In genomic region chr3:69494233-69495010, GRCm38 (mm10) we compare ENCODE assay signal across 29 mouse cellular contexts.
A peak's percentile ranks its signal among the peaks of the same experiment; 100 is the strongest.
DNase-seq lines count a peak whose midpoint lies in the region; ATAC-seq lines count a peak whose summit lies in the region.
"Had no signal": no experiment of that assay in that cellular context is flagged by ENCODE, and none has a peak within 500 bp of the region (broad histone marks: within the 10 kb centered on the region; RNA-seq: fewer than 3 reads in every experiment).

No protein-coding gene starts in this region.

- no peak overlapping the region for H3K4me2 ChIP-seq in forebrain, embryonic 13.5 days
- H3K4me2 ChIP-seq in forebrain, embryonic 12.5 days, result no peak overlapping the region
- no peak overlapping the region for H3K4me2 ChIP-seq in hindbrain, embryonic 15.5 days
- no peak overlapping the region for H3K4me2 ChIP-seq in midbrain, embryonic 16.5 days (ENCODE audit: low read length)
- no peak overlapping the region for H3K4me2 ChIP-seq in midbrain, embryonic 11.5 days
- H3K4me2 ChIP-seq in neural tube, embryonic 14.5 days (ENCODE audit: low read depth, low read length), result no peak overlapping the region
- H3K4me2 ChIP-seq: embryonic facial prominence, embryonic 12.5 days; limb, embryonic 15.5 days; midbrain, embryonic 13.5 days had no signal

- DNase-seq in hindbrain, embryonic 10.5 days (ENCODE audit: low spot score), result no peak
- no peak for DNase-seq in midbrain, embryonic 11.5 days (ENCODE audit: low spot score, missing footprints)
- no peak for DNase-seq in kidney, postnatal 36 days
- DNase-seq: adrenal gland, adult 8-10 months; cerebellum, adult 11-12 months; cerebellum, adult 9-11 months; embryo, embryonic 11 days; gastrocnemius, postnatal 14 days; heart, postnatal 14 days; kidney, adult 9 months; kidney, postnatal 14 days; lung, postnatal 36 days; right cerebral cortex, postnatal 25 days; spleen, adult 18-20 months; thymus, postnatal 14 days had no signal

- no peaks in the 10 kb centered on the region for H3K36me3 ChIP-seq in forebrain, embryonic 13.5 days (ENCODE audit: poor library complexity, severe bottlenecking)
- no peaks in the 10 kb centered on the region for H3K36me3 ChIP-seq in forebrain, embryonic 12.5 days (replicated peaks)
- no peaks in the 10 kb centered on the region for H3K36me3 ChIP-seq in hindbrain, embryonic 15.5 days
- peaks cover 2% of the 10 kb centered on the region; the same call in 1 of the 2 replicates for H3K36me3 ChIP-seq in hindbrain, embryonic 10.5 days
- no peaks in the 10 kb centered on the region for H3K36me3 ChIP-seq in midbrain, embryonic 16.5 days (ENCODE audit: control insufficient read depth, insufficient read depth, low read length)
- no peaks in the 10 kb centered on the region for H3K36me3 ChIP-seq in midbrain, embryonic 11.5 days (ENCODE audit: control insufficient read depth, insufficient read depth, low read length)
- no peaks in the 10 kb centered on the region for H3K36me3 ChIP-seq in neural tube, embryonic 14.5 days (ENCODE audit: control insufficient read depth, insufficient read depth, low read length)
- H3K36me3 ChIP-seq: embryonic facial prominence, embryonic 12.5 days; limb, embryonic 10.5 days; limb, embryonic 15.5 days; midbrain, embryonic 13.5 days had no signal

- no peaks in the 10 kb centered on the region for H3K9me3 ChIP-seq in forebrain, embryonic 13.5 days (replicated peaks)
- H3K9me3 ChIP-seq in forebrain, embryonic 12.5 days, result no peaks in the 10 kb centered on the region
- H3K9me3 ChIP-seq in hindbrain, embryonic 15.5 days, result no peaks in the 10 kb centered on the region
- no peaks in the 10 kb centered on the region for H3K9me3 ChIP-seq in hindbrain, embryonic 10.5 days
- no peaks in the 10 kb centered on the region for H3K9me3 ChIP-seq in midbrain, embryonic 16.5 days (replicated peaks; ENCODE audit: control insufficient read depth, low read length, poor library complexity, severe bottlenecking)
- no peaks in the 10 kb centered on the region for H3K9me3 ChIP-seq in midbrain, embryonic 11.5 days (ENCODE audit: control insufficient read depth, low read length)
- no peaks in the 10 kb centered on the region for H3K9me3 ChIP-seq in neural tube, embryonic 14.5 days (ENCODE audit: control insufficient read depth, low read length)
- H3K9me3 ChIP-seq: embryonic facial prominence, embryonic 12.5 days; G1E; limb, embryonic 10.5 days; limb, embryonic 15.5 days; midbrain, embryonic 13.5 days had no signal

- H3K4me3 ChIP-seq in forebrain, embryonic 13.5 days, result no peak overlapping the region
- H3K4me3 ChIP-seq in forebrain, embryonic 12.5 days (replicated peaks), result no peak overlapping the region
- H3K4me3 ChIP-seq in hindbrain, embryonic 15.5 days, result no peak overlapping the region
- no peak overlapping the region for H3K4me3 ChIP-seq in hindbrain, embryonic 10.5 days
- H3K4me3 ChIP-seq in midbrain, embryonic 16.5 days (ENCODE audit: low read depth, low read length), result no peak overlapping the region
- H3K4me3 ChIP-seq in midbrain, embryonic 11.5 days (ENCODE audit: low read depth, low read length), result no peak overlapping the region
- H3K4me3 ChIP-seq in neural tube, embryonic 14.5 days (ENCODE audit: low read depth, low read length), result no peak overlapping the region
- H3K4me3 ChIP-seq: embryonic facial prominence, embryonic 12.5 days; limb, embryonic 10.5 days; limb, embryonic 15.5 days; midbrain, embryonic 13.5 days; myocyte had no signal

- no peak overlapping the region for H3K9ac ChIP-seq in forebrain, embryonic 13.5 days
- no peak overlapping the region for H3K9ac ChIP-seq in forebrain, embryonic 12.5 days
- H3K9ac ChIP-seq in hindbrain, embryonic 15.5 days, result no peak overlapping the region
- H3K9ac ChIP-seq in midbrain, embryonic 16.5 days (ENCODE audit: low read depth, low read length), result no peak overlapping the region
- H3K9ac ChIP-seq in midbrain, embryonic 11.5 days (ENCODE audit: low read length), result no peak overlapping the region
- no peak overlapping the region for H3K9ac ChIP-seq in neural tube, embryonic 14.5 days (replicated peaks; ENCODE audit: low read depth, low read length)
- H3K9ac ChIP-seq: embryonic facial prominence, embryonic 12.5 days; limb, embryonic 15.5 days; liver, embryonic 14.5 days; midbrain, embryonic 13.5 days had no signal

- peaks cover 16% of the 10 kb centered on the region for H3K4me1 ChIP-seq in forebrain, embryonic 13.5 days
- H3K4me1 ChIP-seq in forebrain, embryonic 12.5 days, result peaks cover 3% of the 10 kb centered on the region; the same call in 1 of the 2 replicates
- H3K4me1 ChIP-seq in hindbrain, embryonic 15.5 days (replicated peaks), result peaks cover 17% of the 10 kb centered on the region
- H3K4me1 ChIP-seq in hindbrain, embryonic 10.5 days (replicated peaks), result no peaks in the 10 kb centered on the region
- 0 out of 2 replicates have a peak, but pooled peaks cover 4% of the 10 kb centered on the region for H3K4me1 ChIP-seq in midbrain, embryonic 16.5 days (ENCODE audit: control insufficient read depth, insufficient read depth, low read length)
- no peaks in the 10 kb centered on the region for H3K4me1 ChIP-seq in midbrain, embryonic 11.5 days (ENCODE audit: control insufficient read depth, insufficient read depth, low read length)
- H3K4me1 ChIP-seq in neural tube, embryonic 14.5 days (ENCODE audit: control insufficient read depth, insufficient read depth, low read length), result no peaks in the 10 kb centered on the region
- H3K4me1 ChIP-seq: embryonic facial prominence, embryonic 12.5 days had no signal

- 60% methylated on average over 4 of the region's 4 CpGs for WGBS in forebrain, embryonic 13.5 days
- WGBS in forebrain, embryonic 12.5 days, result 61% methylated on average over 4 of the region's 4 CpGs
- WGBS in hindbrain, embryonic 15.5 days, result 54% methylated on average over 4 of the region's 4 CpGs
- 79% methylated on average over 4 of the region's 4 CpGs for WGBS in hindbrain, embryonic 10.5 days
- WGBS in midbrain, embryonic 16.5 days, result 48% methylated on average over 4 of the region's 4 CpGs
- WGBS in midbrain, embryonic 11.5 days, result 79% methylated on average over 4 of the region's 4 CpGs
- WGBS in neural tube, embryonic 14.5 days, result 47% methylated on average over 4 of the region's 4 CpGs

- peak; percentile 76 for ATAC-seq in forebrain, embryonic 13.5 days
- no peak for ATAC-seq in forebrain, embryonic 12.5 days (ENCODE audit: low FRiP score)
- no peak for ATAC-seq in hindbrain, embryonic 15.5 days (ENCODE audit: low FRiP score, low read depth)
- peak; percentile 59; the same call in 1 of the 2 replicates for ATAC-seq in midbrain, embryonic 16.5 days
- no peak for ATAC-seq in midbrain, embryonic 11.5 days (ENCODE audit: low FRiP score)
- ATAC-seq in neural tube, embryonic 14.5 days (ENCODE audit: low read depth), result peak; percentile 26; the same call in 1 of the 2 replicates
- ATAC-seq: intestine, postnatal 0 days; midbrain, embryonic 13.5 days had no signal

- H3K27ac ChIP-seq in forebrain, embryonic 13.5 days, result peak overlapping the region; percentile 28; the same call in 1 of the 2 replicates
- no peak overlapping the region for H3K27ac ChIP-seq in forebrain, embryonic 12.5 days
- peak overlapping the region; percentile 30; the same call in 1 of the 2 replicates for H3K27ac ChIP-seq in hindbrain, embryonic 15.5 days (replicated peaks)
- no peak overlapping the region for H3K27ac ChIP-seq in hindbrain, embryonic 10.5 days
- H3K27ac ChIP-seq in midbrain, embryonic 16.5 days (ENCODE audit: low read length), result no peak overlapping the region
- H3K27ac ChIP-seq in midbrain, embryonic 11.5 days (ENCODE audit: low read depth, low read length), result no peak overlapping the region
- H3K27ac ChIP-seq in neural tube, embryonic 14.5 days (ENCODE audit: low read depth, low read length), result no peak overlapping the region
- H3K27ac ChIP-seq: embryonic facial prominence, embryonic 12.5 days; limb, embryonic 10.5 days; limb, embryonic 15.5 days; liver, embryonic 14.5 days; midbrain, embryonic 13.5 days had no signal

- no peaks in the 10 kb centered on the region for H3K27me3 ChIP-seq in forebrain, embryonic 13.5 days
- H3K27me3 ChIP-seq in forebrain, embryonic 12.5 days, result no peaks in the 10 kb centered on the region
- H3K27me3 ChIP-seq in hindbrain, embryonic 15.5 days, result no peaks in the 10 kb centered on the region
- no peaks in the 10 kb centered on the region for H3K27me3 ChIP-seq in hindbrain, embryonic 10.5 days (ENCODE audit: insufficient read depth, poor library complexity, severe bottlenecking)
- no peaks in the 10 kb centered on the region for H3K27me3 ChIP-seq in midbrain, embryonic 16.5 days (ENCODE audit: control insufficient read depth, insufficient read depth, low read depth, low read length)
- H3K27me3 ChIP-seq in midbrain, embryonic 11.5 days (ENCODE audit: control insufficient read depth, insufficient read depth, low read length), result no peaks in the 10 kb centered on the region
- no peaks in the 10 kb centered on the region for H3K27me3 ChIP-seq in neural tube, embryonic 14.5 days (ENCODE audit: control insufficient read depth, insufficient read depth, low read length)
- H3K27me3 ChIP-seq: CH12.LX; embryonic facial prominence, embryonic 12.5 days; limb, embryonic 15.5 days; midbrain, embryonic 13.5 days had no signal

Comparison
In these comparisons a context has a peak if more than half of its experiments do, and no peak if none do; other contexts are left out.
1. ATAC-seq: peak in forebrain, embryonic 13.5 days (single experiment), midbrain, embryonic 16.5 days (single experiment) and neural tube, embryonic 14.5 days (single experiment); none in forebrain, embryonic 12.5 days (single experiment), hindbrain, embryonic 15.5 days (single experiment) and midbrain, embryonic 11.5 days (single experiment).
2. H3K27ac ChIP-seq: peak in forebrain, embryonic 13.5 days (single experiment) and hindbrain, embryonic 15.5 days (single experiment); none in forebrain, embryonic 12.5 days (single experiment), hindbrain, embryonic 10.5 days (single experiment), midbrain, embryonic 16.5 days (single experiment), midbrain, embryonic 11.5 days (single experiment) and neural tube, embryonic 14.5 days (single experiment).